Mouse (Mus musculus) heart, embryonic 14.5 days (tissue): ENCODE measurements around the gene Plcz1. TPM values are rescaled to one million over a fixed set of nuclear protein-coding genes. Genes with fewer than 3 reads are reported as not detected.

ENCODE experiments used
- ATAC-seq: fragments of 200-750 bp; cut with Nextera tagmentation; 2 replicates; pipeline ENCODE4 v1.8.0; 2017; ENCODE audit warnings: low read depth, moderate TSS enrichment; ENCODE audit not compliant: insufficient number of reproducible peaks, insufficient read depth, low FRiP score
- H3K27ac ChIP-seq, 2 experiments: fragments of 200-500 bp in 1 of 2; fragments of 300-500 bp in 1 of 2; sonication (generic) in 1 of 2; replicated peaks in 1 of 2; 2 replicates each; pipeline ENCODE4 v1.5.1; 2012 to 2014; ENCODE audit warnings: low read depth in 2 of 2, low read length in 2 of 2, control low read depth in 1 of 2, mild to moderate bottlenecking in 1 of 2, mixed read lengths in 1 of 2; ENCODE audit not compliant: control insufficient read depth in 1 of 2, insufficient read depth in 1 of 2
- H3K27me3 ChIP-seq: fragments of 300-500 bp; sonication (generic); 2 replicates; pipeline ENCODE4 v1.6.1; 2014; ENCODE audit warnings: mild to moderate bottlenecking, low read length, control low read depth; ENCODE audit not compliant: control insufficient read depth, insufficient read depth
- H3K36me3 ChIP-seq: fragments of 300-500 bp; sonication (generic); 2 replicates; pipeline ENCODE4 v1.6.1; 2014; ENCODE audit warnings: mild to moderate bottlenecking, control low read depth, low read length, mixed read lengths; ENCODE audit not compliant: control insufficient read depth, insufficient read depth
- H3K4me1 ChIP-seq, 2 experiments: fragments of 200-500 bp in 1 of 2; fragments of 300-500 bp in 1 of 2; sonication (generic) in 1 of 2; 2 replicates each; pipeline ENCODE4 v1.6.1; 2012 to 2014; ENCODE audit warnings: low read length in 2 of 2, control low read depth in 1 of 2, mixed read lengths in 1 of 2; ENCODE audit not compliant: control insufficient read depth in 2 of 2, insufficient read depth in 2 of 2
- H3K4me2 ChIP-seq: fragments of 300-500 bp; sonication (generic); 2 replicates; pipeline ENCODE4 v1.6.1; 2014; ENCODE audit warnings: mild to moderate bottlenecking, low read length
- H3K4me3 ChIP-seq, 2 experiments: fragments of 200-500 bp in 1 of 2; fragments of 300-500 bp in 1 of 2; sonication (generic) in 1 of 2; 2 replicates each; pipeline ENCODE4 v1.5.1; 2012 to 2014; ENCODE audit warnings: low read length in 2 of 2, mild to moderate bottlenecking in 2 of 2, control low read depth in 1 of 2, low read depth in 1 of 2, moderate library complexity in 1 of 2; ENCODE audit not compliant: control insufficient read depth in 1 of 2, insufficient read depth in 1 of 2
- H3K9ac ChIP-seq: fragments of 300-500 bp; sonication (generic); 2 replicates; pipeline ENCODE4 v1.6.1; 2014; ENCODE audit warnings: mild to moderate bottlenecking, low read length
- H3K9me3 ChIP-seq: fragments of 300-500 bp; sonication (generic); 2 replicates; pipeline ENCODE4 v1.6.1; 2016; ENCODE audit warnings: low read length, control low read depth; ENCODE audit not compliant: control insufficient read depth
- WGBS: fragments of 180-500 bp; shearing (Covaris S2); extraction: QIAGEN DNeasy Blood & Tissue Kit; methylation state at CpG from one replicate; pipeline ENCODE4 v1.1.7; 2014; 5-methylcytosine and 5-hydroxymethylcytosine counted together
- polyA plus RNA-seq: library from polyadenylated mRNA; unstranded; fragments of >200 nt; fragmentation: Nextera tagmentation; extraction: Ambion mirVana; gene quantifications from 2 replicates; pipeline ENCODE4 v1.2.1, GENCODE M21; 2014

The Plcz1 gene
- not detected in 2 replicates for polyA plus RNA-seq

GRCm38 (mm10) chr6:140041357-140041756 lies at the start of gene Plcz1:
TSS of gene Plcz1 (minus strand) at chr6:140041457.
- WGBS = 79% methylated on average over 5 of the region's 5 CpGs
- H3K4me3 ChIP-seq = no peak within 1 kb of the TSS

GRCm38 (mm10) chr6:140089855-140090254 lies 48.6 kb upstream of the Plcz1 start:
- no peak for ATAC-seq
- no peak overlapping the region for H3K27ac ChIP-seq
- no peaks in the 10 kb centered on the region for H3K36me3 ChIP-seq
- H3K4me1 ChIP-seq = no peaks in the 10 kb centered on the region
- no peak overlapping the region for H3K4me2 ChIP-seq
- H3K4me3 ChIP-seq = no peak overlapping the region
- H3K27me3 ChIP-seq = no peaks in the 10 kb centered on the region
- no peak overlapping the region for H3K9ac ChIP-seq
- no peaks in the 10 kb centered on the region for H3K9me3 ChIP-seq
- 86% methylated on average over 5 of the region's 5 CpGs for WGBS

More at GRCm38 (mm10) chr6:140041357-140041756, at the start of gene Plcz1:
- H3K4me1 ChIP-seq = no peaks in the 10 kb centered on the region
- no peaks in the 10 kb centered on the region for H3K9me3 ChIP-seq
- H3K27ac ChIP-seq = no peak within 1 kb of the TSS
- no peaks in the 10 kb centered on the region for H3K36me3 ChIP-seq
- no peak within 1 kb of the TSS for H3K4me2 ChIP-seq
- ATAC-seq = no peak
- no peaks in the 10 kb centered on the region for H3K27me3 ChIP-seq
- no peak within 1 kb of the TSS for H3K9ac ChIP-seq

GRCm38 (mm10) chr6:140081739-140082138 lies 40.5 kb upstream of the Plcz1 start:
- no peak overlapping the region for H3K4me3 ChIP-seq
- no peak overlapping the region for H3K27ac ChIP-seq
- H3K27me3 ChIP-seq = no peaks in the 10 kb centered on the region
- 82% methylated on average over 3 of the region's 3 CpGs for WGBS
- H3K4me1 ChIP-seq = no peaks in the 10 kb centered on the region
- no peak overlapping the region for H3K4me2 ChIP-seq
- no peak for ATAC-seq
- no peaks in the 10 kb centered on the region for H3K36me3 ChIP-seq
- 0 out of 2 replicates have a peak, but pooled peaks cover 3% of the 10 kb centered on the region for H3K9me3 ChIP-seq
- H3K9ac ChIP-seq = no peak overlapping the region

GRCm38 (mm10) chr6:140080933-140081332 lies 39.7 kb upstream of the Plcz1 start:
- ATAC-seq = no peak
- 0 out of 2 replicates have a peak, but pooled peaks cover 3% of the 10 kb centered on the region for H3K9me3 ChIP-seq
- no peak overlapping the region for H3K4me3 ChIP-seq
- WGBS = 77% methylated on average over 7 of the region's 7 CpGs
- H3K27ac ChIP-seq = no peak overlapping the region
- H3K4me2 ChIP-seq = no peak overlapping the region
- H3K9ac ChIP-seq = no peak overlapping the region
- H3K36me3 ChIP-seq = no peaks in the 10 kb centered on the region
- no peaks in the 10 kb centered on the region for H3K27me3 ChIP-seq
- H3K4me1 ChIP-seq = no peaks in the 10 kb centered on the region

GRCm38 (mm10) chr6:140069177-140069576 lies 27.9 kb upstream of the Plcz1 start:
- Histone ChIP-seq H3K4me3 (no peak overlapping the region), H3K4me2 (no peak overlapping the region), H3K9me3 (peaks cover 7% of the 10 kb centered on the region; the same call in 1 of the 2 replicates), H3K4me1 (no peaks in the 10 kb centered on the region), H3K27me3 (no peaks in the 10 kb centered on the region), H3K36me3 (no peaks in the 10 kb centered on the region), H3K9ac (no peak overlapping the region), H3K27ac (no peak overlapping the region)
- 80% methylated on average over 8 of the region's 8 CpGs for WGBS
- ATAC-seq = no peak

- 67% methylated on average over 5 of the region's 5 CpGs for WGBS
These were observed 13.1 kb upstream of the Plcz1 start for GRCm38 (mm10) chr6:140054271-140054928.

GRCm38 (mm10) chr6:140051476-140051875 lies 10.2 kb upstream of the Plcz1 start:
- Histone ChIP-seq H3K4me1 (no peaks in the 10 kb centered on the region), H3K4me2 (no peak overlapping the region), H3K4me3 (no peak overlapping the region), H3K9ac (no peak overlapping the region), H3K27me3 (no peaks in the 10 kb centered on the region), H3K9me3 (no peaks in the 10 kb centered on the region), H3K36me3 (no peaks in the 10 kb centered on the region), H3K27ac (no peak overlapping the region)
- 76% methylated on average over 5 of the region's 5 CpGs for WGBS
- ATAC-seq = no peak

More at GRCm38 (mm10) chr6:140054271-140054928, 13.1 kb upstream of the Plcz1 start:
- Histone ChIP-seq H3K4me2 (no peak overlapping the region), H3K27me3 (no peaks in the 10 kb centered on the region), H3K4me1 (no peaks in the 10 kb centered on the region), H3K9ac (no peak overlapping the region), H3K4me3 (no peak overlapping the region), H3K36me3 (no peaks in the 10 kb centered on the region), H3K27ac (no peak overlapping the region), H3K9me3 (no peaks in the 10 kb centered on the region)
- ATAC-seq = no peak

GRCm38 (mm10) chr6:140040952-140041351 lies 305 bp downstream of the Plcz1 start, which contains the start of gene Capza3:
TSS of gene Capza3 (plus strand) at chr6:140041252.
- WGBS = 84% methylated on average over 7 of the region's 7 CpGs
- no peaks in the 10 kb centered on the region for H3K36me3 ChIP-seq
- H3K9ac ChIP-seq = no peak within 1 kb of the TSS
- no peaks in the 10 kb centered on the region for H3K4me1 ChIP-seq
- ATAC-seq = no peak
- no peak within 1 kb of the TSS for H3K27ac ChIP-seq
- no peak within 1 kb of the TSS for H3K4me3 ChIP-seq
- no peaks in the 10 kb centered on the region for H3K9me3 ChIP-seq
- no peak within 1 kb of the TSS for H3K4me2 ChIP-seq
- no peaks in the 10 kb centered on the region for H3K27me3 ChIP-seq
